Mouse (Mus musculus): Measurements from ENCODE around the gene Il2rb. TPM values are rescaled to one million over a fixed set of nuclear protein-coding genes. Genes with fewer than 3 reads are reported as not detected.

Il2rb gene
- polyA plus RNA-seq, 1 experiment from 2014 or later: not detected

DNA sequence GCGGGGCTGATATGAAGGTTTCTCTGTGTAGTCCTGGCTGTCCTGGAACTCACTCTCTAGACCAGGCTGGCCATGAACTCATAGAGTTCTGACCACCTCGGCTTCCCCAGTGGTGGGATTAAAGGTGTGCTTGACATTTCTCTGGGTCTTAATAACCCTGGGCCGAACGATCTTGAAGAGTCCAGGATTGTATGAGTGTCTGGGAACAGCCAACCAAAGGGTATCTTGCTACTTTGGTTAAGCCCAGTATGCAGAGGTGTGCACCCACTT, 36.3 kb upstream of the Il2rb start:
- 72% methylated on average over 4 of the region's 4 CpGs for WGBS
- peaks cover 36% of the 10 kb centered on the region for H3K4me1 ChIP-seq (replicated peaks)
- no peak for ATAC-seq
- peaks cover 8% of the 10 kb centered on the region; the same call in 1 of the 2 replicates for H3K27me3 ChIP-seq
- H3K4me3 ChIP-seq (replicated peaks): no peak overlapping the region
- H3K9ac ChIP-seq (replicated peaks): peak overlapping the region; percentile 67
- no peaks in the 10 kb centered on the region for H3K9me3 ChIP-seq
- H3K36me3 ChIP-seq: no peaks in the 10 kb centered on the region
- peak overlapping the region; percentile 70; the same call in 1 of the 2 replicates for H3K27ac ChIP-seq
- H3K4me2 ChIP-seq (replicated peaks): peak overlapping the region; percentile 56

DNA sequence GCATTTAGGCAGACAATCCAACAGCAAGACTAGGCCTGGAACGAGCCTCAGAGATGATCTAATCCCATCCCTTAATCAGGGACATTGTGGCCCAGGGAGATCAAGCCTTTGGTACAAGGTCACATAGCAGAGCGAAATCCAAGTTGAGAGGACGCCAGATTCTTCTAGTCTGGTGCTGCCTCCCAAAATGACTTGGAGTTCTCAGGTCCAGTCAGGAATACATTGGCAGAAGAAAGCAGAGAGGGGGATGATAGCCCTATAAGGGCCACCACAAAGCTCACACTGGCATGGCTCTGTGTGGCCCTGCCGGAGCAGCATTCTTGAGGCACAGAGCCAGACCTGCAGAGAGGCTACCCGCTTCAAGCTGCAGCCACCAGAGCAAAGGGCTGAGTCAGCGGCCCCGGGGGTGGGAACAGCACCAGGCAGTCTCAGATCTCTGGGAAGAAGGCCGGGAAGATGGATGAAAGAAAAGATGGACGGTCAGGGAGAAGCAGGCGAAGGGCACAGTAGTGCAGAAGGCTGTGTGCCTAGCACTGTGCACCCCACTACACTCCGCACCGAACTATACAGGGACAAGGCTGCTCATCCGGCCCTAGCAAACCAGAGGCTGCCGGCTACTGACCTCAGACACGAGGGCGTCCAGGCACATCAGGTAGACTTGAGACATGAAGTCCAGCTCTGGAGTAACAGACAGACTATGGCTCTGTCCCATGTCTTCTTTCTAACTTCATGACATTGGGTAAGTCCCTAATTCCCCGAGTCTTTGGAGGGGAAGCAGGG, 35.8 kb upstream of the Il2rb start, which contains the start of gene C1qtnf6:
Gene C1qtnf6, minus strand, starts transcription at position 746 of the 780 bp plus-strand sequence.
- Histone ChIP-seq H3K36me3 (no peaks in the 10 kb centered on the region), H3K4me3 (replicated peaks) (peak within 1 kb of the TSS; percentile 34), H3K4me2 (replicated peaks) (peak within 1 kb of the TSS; percentile 56), H3K9me3 (no peaks in the 10 kb centered on the region), H3K27ac (peak within 1 kb of the TSS; percentile 70), H3K9ac (replicated peaks) (peak within 1 kb of the TSS; percentile 67), H3K4me1 (replicated peaks) (peaks cover 33% of the 10 kb centered on the region), H3K27me3 (peaks cover 8% of the 10 kb centered on the region; the same call in 1 of the 2 replicates)
- WGBS: 75% methylated on average over 17 of the region's 17 CpGs
- ATAC-seq: no peak

DNA sequence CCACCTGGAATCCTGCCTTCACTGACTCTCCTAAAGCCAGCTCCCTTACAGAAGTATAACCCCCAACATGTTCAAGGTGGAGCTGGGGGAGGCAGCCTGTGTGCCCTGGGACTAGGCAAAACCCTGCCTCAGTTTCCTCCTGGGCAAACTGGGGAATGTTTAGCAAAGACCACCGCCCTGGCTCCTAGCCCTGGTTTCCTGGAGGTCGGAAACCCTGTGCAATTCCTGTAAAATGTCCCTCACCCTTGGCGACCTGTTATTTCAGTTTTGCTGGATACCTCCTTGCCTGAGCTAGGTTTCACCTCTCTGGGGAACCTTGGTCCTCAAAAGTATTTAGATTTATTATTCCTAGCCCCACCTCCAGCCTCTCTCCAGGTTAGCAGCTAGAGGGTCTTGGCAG, 35.1 kb upstream of the Il2rb start:
- Histone ChIP-seq H3K9me3 (no peaks in the 10 kb centered on the region), H3K4me1 (replicated peaks) (peaks cover 27% of the 10 kb centered on the region), H3K27ac (0 out of 2 replicates have a peak overlapping the region, but pooled peaks have one; percentile 5), H3K27me3 (peaks cover 8% of the 10 kb centered on the region; the same call in 1 of the 2 replicates), H3K4me2 (replicated peaks) (peak overlapping the region; percentile 48), H3K36me3 (no peaks in the 10 kb centered on the region), H3K9ac (replicated peaks) (peak overlapping the region; percentile 59), H3K4me3 (replicated peaks) (no peak overlapping the region)
- ATAC-seq: no peak
- 76% methylated on average over 3 of the region's 3 CpGs for WGBS

DNA sequence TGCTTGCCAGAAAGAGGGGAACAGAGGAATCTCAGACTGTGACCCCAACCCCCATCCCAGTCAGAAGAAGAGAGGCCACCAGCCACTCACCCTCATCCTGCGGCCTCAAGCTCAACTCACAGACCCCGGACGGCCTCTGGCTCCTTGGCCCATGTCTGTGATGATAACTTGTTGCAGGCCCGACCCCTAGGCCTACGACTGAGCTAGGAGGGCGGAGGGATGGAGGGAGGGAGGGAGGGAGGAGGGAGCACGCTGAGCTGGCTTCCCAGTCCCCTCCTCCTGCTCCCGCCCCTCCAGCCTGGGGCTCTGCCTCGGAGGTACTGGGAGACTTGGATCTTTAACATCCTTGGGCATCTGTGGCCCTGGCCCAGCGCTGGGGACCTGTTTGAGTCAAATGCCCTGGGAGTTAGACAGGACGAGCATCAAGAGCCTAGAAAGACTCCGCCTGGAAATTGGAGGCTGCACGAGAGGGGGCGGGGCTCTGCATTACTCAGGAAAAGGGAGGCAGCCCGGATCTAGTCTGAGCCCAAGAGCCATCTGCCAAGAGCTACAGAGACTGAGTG, 34.4 kb upstream of the Il2rb start:
- Histone ChIP-seq H3K27ac (peak overlapping the region; percentile 44; the same call in 1 of the 2 replicates), H3K9me3 (no peaks in the 10 kb centered on the region), H3K27me3 (peaks cover 8% of the 10 kb centered on the region; the same call in 1 of the 2 replicates), H3K9ac (replicated peaks) (peak overlapping the region; percentile 59), H3K36me3 (no peaks in the 10 kb centered on the region), H3K4me1 (replicated peaks) (peaks cover 27% of the 10 kb centered on the region), H3K4me2 (replicated peaks) (peak overlapping the region; percentile 48), H3K4me3 (replicated peaks) (peak overlapping the region; percentile 20)
- 2% methylated on average over 15 of the region's 15 CpGs for WGBS
- ATAC-seq: 0 out of 2 replicates have a peak, but pooled peaks have one; percentile 22

DNA sequence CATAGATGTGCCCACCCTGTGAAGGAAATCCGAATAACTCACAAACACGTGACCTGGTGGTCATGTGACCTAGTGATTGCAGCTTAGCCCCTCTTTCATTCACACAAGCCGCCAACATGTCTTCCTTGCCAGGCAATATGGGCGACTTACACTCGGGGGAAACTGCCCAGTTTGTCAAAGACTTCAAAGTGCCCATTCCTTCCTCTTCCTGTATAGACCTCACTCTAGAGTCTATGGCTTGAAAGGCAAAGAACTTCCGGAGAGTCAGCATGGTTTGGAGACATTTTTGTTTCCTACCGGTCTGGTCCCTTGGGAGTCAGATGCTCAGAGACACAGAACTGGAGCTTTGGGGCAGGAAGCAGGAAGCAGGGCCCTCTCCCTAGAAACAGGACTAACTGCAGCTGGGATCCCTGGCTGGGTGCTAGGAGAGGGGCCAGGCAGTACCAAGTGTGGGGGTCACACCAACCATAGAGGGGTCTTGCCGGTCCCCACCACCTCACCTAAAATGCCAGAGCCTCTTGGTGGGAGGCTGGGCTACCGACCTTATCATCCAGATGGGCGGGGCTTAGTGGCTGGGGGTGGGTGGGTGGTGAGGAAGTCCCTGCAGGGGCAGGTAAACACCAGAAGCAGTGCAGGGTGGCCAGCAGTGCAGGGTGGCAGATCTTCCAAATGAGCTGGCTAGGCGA, 33.8 kb upstream of the Il2rb start:
- Histone ChIP-seq H3K4me3 (replicated peaks) (peak overlapping the region; percentile 20), H3K27me3 (peaks cover 8% of the 10 kb centered on the region; the same call in 1 of the 2 replicates), H3K9ac (replicated peaks) (peak overlapping the region; percentile 59; the same call in 1 of the 2 replicates), H3K9me3 (no peaks in the 10 kb centered on the region), H3K27ac (peak overlapping the region; percentile 44), H3K4me2 (replicated peaks) (peak overlapping the region; percentile 48), H3K36me3 (no peaks in the 10 kb centered on the region), H3K4me1 (replicated peaks) (peaks cover 30% of the 10 kb centered on the region)
- WGBS: 53% methylated on average over 11 of the region's 11 CpGs
- no peak for ATAC-seq

DNA sequence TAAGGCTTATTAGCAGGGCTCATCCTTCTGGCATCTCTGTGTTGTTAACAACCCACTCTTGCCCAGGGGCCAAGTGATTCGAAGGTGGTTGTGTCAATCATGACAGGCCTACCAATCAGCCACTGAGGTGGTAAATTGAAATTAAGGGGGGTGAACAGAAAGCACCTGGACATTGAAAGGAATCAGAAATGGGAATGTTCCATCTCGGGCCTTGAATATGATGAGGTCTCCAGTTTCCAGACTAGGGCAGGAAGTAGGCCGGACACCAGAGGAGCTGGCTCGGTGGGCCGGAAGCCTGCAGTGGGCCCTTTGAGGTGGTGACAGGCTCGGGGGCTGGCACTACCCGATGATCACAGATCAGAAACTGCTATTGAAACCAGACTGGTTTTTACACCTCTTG, 32.9 kb upstream of the Il2rb start:
- no peak overlapping the region for H3K9ac ChIP-seq (replicated peaks)
- H3K4me2 ChIP-seq (replicated peaks): no peak overlapping the region
- H3K27ac ChIP-seq: no peak overlapping the region
- no peak for ATAC-seq
- H3K27me3 ChIP-seq: peaks cover 5% of the 10 kb centered on the region; the same call in 1 of the 2 replicates
- 87% methylated on average over 7 of the region's 7 CpGs for WGBS
- H3K36me3 ChIP-seq: no peaks in the 10 kb centered on the region
- peaks cover 30% of the 10 kb centered on the region for H3K4me1 ChIP-seq (replicated peaks)
- no peaks in the 10 kb centered on the region for H3K9me3 ChIP-seq
- no peak overlapping the region for H3K4me3 ChIP-seq (replicated peaks)

DNA sequence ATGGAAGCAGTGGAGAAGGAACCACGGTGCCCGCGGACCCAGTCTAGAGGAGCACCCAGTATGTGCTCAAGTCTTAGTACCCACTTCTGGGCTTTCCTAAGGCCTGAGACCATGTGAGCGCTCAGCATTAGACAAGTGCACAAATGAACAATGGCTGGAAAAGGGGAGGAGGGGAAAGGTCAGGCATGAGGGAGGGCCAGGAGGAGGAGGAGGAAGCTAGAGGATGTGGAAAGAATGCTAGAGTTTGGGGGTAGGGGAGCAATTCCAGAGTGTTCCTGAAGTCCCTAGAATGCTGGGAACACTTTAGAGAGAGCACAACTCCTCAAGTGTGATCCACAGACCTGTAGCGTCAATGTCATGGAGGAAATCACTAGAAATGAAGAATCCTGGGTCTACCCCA, 29.1 kb upstream of the Il2rb start:
- no peak for ATAC-seq
- Histone ChIP-seq H3K36me3 (no peaks in the 10 kb centered on the region), H3K27ac (no peak overlapping the region), H3K4me2 (replicated peaks) (no peak overlapping the region), H3K9me3 (no peaks in the 10 kb centered on the region), H3K27me3 (no peaks in the 10 kb centered on the region), H3K4me1 (replicated peaks) (peaks cover 9% of the 10 kb centered on the region), H3K4me3 (replicated peaks) (no peak overlapping the region), H3K9ac (replicated peaks) (no peak overlapping the region)
- 80% methylated on average over 5 of the region's 5 CpGs for WGBS

DNA sequence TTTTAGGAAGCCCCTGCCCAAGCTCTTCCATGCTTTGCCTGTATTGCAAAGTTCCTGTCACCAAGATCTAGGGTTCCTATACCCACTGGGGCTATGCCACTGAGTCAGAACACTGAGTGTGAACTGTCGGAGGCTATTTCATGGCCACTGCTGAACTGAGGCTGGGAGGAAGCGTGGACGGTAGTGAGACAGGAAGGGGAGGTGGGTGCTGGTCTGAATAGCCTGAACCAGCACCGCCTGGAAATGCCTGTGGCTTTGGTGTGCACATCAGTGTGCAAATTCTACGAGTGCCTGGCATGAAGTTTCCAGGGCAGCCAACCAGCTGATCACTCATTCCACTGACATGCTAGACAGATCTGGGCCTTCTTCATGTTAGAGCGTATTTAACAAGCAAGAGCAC, 26.8 kb upstream of the Il2rb start:
- Histone ChIP-seq H3K4me2 (replicated peaks) (no peak overlapping the region), H3K9me3 (no peaks in the 10 kb centered on the region), H3K27ac (no peak overlapping the region), H3K4me1 (replicated peaks) (peaks cover 3% of the 10 kb centered on the region; the same call in 1 of the 2 replicates), H3K36me3 (no peaks in the 10 kb centered on the region), H3K4me3 (replicated peaks) (no peak overlapping the region), H3K27me3 (no peaks in the 10 kb centered on the region), H3K9ac (replicated peaks) (no peak overlapping the region)
- WGBS: 91% methylated on average over 6 of the region's 6 CpGs
- no peak for ATAC-seq

DNA sequence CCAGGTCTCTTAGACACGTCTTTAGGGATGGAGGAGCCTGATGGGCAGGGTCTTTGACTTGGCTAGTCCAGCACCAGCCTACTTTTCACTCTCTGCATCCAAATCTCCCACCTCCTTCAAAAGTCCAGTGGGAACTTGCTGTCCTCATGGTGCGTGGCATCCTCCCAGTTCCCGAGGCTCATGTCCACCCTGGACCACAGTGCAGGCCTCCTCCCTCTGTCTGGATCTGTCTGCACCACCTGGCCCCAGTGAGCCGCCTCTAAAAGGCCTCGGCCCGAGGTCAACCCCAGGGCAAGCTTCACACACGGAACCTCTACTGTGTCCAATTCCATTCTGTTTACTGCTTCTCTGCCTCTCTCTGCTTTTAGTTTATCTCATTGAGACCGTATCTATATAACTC, 26.3 kb upstream of the Il2rb start:
- H3K9me3 ChIP-seq: no peaks in the 10 kb centered on the region
- H3K9ac ChIP-seq (replicated peaks): no peak overlapping the region
- ATAC-seq: no peak
- WGBS: 73% methylated on average over 8 of the region's 8 CpGs
- no peaks in the 10 kb centered on the region for H3K36me3 ChIP-seq
- no peak overlapping the region for H3K4me2 ChIP-seq (replicated peaks)
- H3K27ac ChIP-seq: no peak overlapping the region
- no peak overlapping the region for H3K4me3 ChIP-seq (replicated peaks)
- H3K27me3 ChIP-seq: no peaks in the 10 kb centered on the region
- H3K4me1 ChIP-seq (replicated peaks): peaks cover 3% of the 10 kb centered on the region; the same call in 1 of the 2 replicates

DNA sequence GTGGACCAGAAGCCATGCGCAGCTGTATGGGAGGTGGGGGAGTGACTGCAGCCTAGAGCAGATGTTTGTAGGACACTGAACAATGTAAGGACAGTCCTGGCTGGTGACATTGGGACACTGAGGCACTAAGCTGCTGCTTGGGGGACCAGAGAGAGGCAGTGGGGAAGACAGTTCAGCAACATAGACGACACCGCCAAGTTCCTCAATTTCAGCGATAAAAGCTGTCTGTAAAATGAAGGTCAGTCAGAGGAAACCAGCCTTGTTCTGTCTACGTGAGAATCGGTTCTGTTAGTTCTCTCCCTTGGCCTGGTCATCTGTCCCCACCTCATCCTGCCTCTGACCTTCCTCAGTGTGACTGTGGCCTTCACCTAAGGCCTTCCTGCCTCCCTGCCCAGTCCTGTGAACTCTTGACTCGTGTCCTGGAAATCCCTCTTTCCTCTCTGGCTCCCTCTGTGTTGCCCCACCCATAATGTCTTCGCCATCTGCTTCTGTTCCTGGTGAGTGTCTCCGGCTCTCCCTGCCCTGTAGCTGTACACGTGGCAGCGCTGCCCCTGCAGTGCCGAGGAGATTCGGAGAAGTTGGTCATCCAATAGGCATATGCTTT, 25.1 kb upstream of the Il2rb start:
- Histone ChIP-seq H3K27ac (no peak overlapping the region), H3K9ac (replicated peaks) (no peak overlapping the region; the same call in 1 of the 2 replicates), H3K4me1 (replicated peaks) (peaks cover 3% of the 10 kb centered on the region; the same call in 1 of the 2 replicates), H3K9me3 (no peaks in the 10 kb centered on the region), H3K27me3 (no peaks in the 10 kb centered on the region), H3K36me3 (no peaks in the 10 kb centered on the region), H3K4me2 (replicated peaks) (no peak overlapping the region), H3K4me3 (replicated peaks) (no peak overlapping the region)
- no peak for ATAC-seq
- 74% methylated on average over 13 of the region's 13 CpGs for WGBS

DNA sequence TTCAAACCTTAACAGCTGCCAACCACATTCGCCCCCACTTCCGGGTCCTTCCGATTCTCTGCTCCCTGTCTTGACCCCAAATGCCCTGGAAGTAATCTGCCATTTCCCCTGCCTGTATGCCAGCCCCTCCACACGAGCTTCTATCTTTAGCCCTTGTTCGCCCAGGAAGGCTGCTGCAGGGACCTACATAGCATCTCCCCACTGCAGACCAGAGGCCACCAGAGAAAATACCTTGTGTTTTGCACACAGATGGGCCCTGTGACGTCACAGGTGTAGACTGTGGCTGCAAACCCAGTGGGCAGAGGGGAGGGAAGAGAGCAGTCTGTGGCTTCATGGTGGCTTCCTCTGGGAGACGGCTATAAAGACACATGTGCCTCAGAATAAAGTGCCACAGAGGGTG, 23.1 kb upstream of the Il2rb start:
- Histone ChIP-seq H3K4me2 (replicated peaks) (no peak overlapping the region), H3K27me3 (no peaks in the 10 kb centered on the region), H3K9me3 (no peaks in the 10 kb centered on the region), H3K4me1 (replicated peaks) (peaks cover 4% of the 10 kb centered on the region; the same call in 1 of the 2 replicates), H3K9ac (replicated peaks) (no peak overlapping the region), H3K27ac (no peak overlapping the region), H3K4me3 (replicated peaks) (no peak overlapping the region), H3K36me3 (no peaks in the 10 kb centered on the region)
- no peak for ATAC-seq
- 74% methylated on average over 7 of the region's 7 CpGs for WGBS
